Mouse (Mus musculus) layer of hippocampus, adult 9-10 months (tissue): Measurements from ENCODE around the gene Psmc4.

Source experiments
- DNase-seq: peaks from one replicate; pipeline ENCODE4 v3.0.0; 2022; ENCODE audit warnings: low spot score

Gene Psmc4

DNA sequence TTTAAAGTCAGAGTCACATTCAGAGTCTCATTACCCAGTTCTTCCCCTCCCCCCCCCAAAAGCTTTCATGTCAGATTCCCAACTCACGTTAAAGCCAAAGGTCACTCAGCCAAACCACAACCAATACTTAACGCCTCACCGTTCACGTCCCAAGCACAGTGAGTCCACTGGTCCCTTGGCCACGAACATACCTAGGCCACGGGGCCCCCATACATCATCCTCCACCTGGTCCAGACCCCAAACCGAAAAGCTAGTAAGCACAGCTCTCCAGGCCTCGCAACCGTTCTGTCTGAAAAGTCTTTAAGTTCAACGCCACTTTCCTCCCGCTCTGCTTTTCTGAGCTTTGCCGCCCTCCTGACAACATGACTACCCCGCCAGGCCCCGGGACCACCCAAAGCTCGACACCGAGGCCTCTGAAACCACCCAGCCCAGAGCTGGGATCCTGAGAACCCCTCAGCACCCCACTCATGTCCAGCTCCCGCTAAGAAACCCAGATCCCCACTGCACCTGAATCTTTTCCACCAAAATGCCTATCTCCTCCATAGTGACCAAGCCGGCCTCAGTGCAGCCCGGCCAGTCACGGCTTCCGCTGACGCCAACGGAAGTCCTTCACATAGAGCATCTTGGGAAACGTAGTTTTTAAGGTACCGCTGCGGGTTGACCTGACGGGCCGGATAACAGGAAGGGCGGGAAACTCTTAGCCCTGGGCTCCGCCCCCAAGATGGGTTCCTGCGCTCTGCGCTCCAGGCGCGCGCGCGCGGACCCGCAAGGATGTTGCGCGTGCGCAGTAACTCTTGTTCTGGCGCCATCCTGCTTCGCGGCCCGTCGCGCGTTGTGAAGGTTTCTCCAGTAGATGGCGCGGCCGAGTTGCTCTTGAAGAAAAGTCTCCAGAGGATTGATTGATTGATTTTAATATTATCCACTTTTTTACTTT is at the start of gene Psmc4:
Psmc4 (minus strand) TSS at position 626 of the 934 bp plus-strand sequence.
- peak; percentile 98 for DNase-seq

DNA sequence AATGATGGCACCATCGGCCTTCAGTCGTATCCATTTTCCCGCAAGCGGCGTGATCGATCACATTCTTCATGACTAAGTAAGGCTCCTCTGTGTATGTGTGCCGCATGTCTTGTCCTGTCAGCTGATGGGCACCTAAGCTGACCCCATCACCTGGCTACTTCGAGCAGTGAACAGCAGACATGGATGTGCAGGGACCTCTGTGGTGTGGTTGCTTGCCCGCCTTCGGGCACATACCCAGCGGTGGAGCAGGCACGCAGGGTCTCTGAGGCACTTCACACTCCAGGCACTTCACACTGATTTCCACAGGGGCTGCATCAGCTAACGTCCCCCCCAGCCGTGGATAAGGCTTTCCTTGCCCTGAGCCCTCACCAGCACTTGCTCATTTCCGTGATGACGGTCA is 49.2 kb upstream of the Psmc4 start:
- no peak for DNase-seq

DNA sequence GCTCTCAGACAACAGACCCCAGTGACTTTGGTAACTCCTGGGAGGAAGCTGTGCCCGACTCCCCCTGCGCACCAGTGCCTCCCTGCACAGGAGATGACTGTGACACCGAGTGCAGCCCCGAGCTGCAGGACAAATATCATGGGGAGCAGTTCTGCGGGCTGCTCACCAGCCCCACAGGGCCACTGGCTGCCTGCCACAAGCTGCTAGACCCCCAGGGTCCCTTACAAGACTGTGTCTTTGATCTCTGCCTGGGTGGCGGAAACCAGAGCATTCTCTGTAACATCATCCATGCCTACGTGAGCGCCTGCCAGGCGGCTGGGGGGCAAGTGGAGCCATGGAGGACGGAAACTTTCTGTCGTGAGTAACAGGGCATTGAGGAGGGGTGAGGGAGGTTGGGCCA is 43.6 kb upstream of the Psmc4 start:
- DNase-seq = no peak

DNA sequence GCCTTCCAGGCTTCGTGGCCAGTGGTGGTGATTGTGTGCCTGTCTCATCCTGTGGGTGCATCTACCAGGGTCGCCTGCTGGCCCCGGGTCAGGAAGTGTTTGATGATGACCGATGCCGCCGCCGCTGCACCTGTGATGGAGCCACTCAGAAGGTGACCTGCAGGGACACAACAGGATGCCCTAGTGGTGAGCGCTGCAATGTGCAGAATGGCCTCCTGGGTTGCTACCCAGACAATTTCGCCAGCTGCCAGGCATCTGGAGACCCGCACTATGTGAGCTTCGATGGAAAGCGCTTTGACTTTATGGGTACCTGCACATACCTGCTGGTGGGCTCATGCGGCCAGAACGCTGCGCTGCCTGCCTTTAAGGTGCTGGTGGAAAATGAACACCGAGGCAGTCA is 36.3 kb upstream of the Psmc4 start:
- DNase-seq = no peak

DNA sequence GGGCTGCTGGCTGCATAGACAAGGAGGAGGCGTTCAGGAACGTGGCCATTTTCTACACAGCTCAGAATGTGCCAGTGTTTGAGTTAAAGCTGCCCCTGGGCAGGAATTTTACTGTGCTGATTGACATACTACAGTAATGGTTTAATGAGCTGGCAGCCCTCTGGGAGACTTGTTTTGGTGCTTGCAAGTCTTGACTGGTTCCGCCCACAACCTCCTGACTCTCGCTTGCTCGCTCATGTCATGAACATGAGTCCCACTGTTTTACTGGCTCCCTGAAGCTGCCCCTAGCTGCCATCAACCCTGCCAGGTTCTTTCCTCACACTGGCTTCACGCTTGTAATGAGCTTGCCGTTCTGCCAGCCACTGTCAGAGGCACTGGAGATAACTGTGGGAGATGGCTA is 34.3 kb upstream of the Psmc4 start:
- DNase-seq = peak; percentile 1

DNA sequence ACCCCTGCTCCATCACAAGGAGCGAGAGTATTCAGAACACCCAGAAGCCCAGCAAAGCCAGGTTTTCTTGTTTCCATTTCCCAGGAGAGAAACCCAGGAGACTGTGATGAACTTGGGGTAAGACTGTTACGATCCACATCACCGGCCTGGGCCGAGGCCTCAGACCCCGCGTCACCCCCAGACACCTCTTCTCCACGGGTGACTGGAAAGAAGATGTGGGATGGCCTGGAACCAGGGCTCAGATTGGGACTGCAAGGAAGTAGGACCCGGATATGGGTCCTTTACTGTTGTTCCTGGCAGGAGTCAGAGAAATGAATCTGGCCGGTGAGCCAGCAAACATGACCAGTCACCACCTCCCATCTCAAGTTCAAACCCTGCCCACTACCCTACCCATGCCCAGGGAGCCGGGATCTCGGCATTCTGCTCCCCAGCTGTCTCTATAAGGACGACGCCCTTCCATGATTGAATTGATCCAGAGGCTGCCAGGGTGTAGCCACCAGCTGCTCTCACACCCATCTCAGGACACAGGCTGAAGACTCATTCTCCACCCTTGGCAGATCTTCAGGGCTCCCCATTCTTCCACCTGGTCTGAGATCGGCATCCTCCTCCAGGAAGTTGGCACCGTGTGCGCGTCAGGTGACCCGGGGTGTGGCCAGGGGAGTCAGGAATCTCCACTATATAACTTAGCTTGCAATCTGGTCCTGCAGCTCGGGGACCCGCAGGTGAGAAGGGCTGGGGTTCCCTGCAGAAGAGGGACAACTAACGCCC is 20.8 kb upstream of the Psmc4 start, which contains the start of gene Fcgbp:
Fcgbp (plus strand) TSS at position 706 of the 768 bp plus-strand sequence.
- no peak for DNase-seq

DNA sequence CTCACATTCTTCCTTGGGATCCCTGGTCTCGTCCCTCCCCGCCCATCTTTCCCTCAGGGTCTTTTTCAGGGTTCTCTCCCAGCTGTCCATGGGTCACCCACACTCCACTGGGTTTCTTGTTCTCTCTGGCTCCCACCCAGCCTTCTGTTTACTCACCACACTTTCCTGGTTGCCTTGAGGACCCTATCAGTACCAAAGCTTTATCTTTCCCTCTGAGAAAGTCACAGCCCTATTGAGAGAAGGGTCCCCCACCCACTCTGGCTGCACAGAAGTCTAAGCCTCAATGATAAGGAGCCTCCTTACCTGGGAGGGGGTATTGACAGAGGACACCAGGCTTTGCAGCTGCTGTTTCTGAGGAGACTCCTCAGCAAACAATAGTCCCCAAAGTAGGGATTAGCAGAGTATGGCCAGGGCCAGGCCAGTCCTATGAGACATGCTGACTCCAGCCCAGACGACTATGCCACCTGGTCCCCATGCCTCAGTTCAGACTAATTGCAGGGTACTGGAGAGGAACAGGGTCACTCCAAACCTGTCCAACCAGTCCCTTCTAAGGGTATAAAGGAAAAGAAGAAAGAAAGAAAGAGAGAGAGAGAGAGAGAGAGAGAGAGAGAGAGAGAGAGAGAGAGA is 19.8 kb upstream of the Psmc4 start:
- no peak for DNase-seq

DNA sequence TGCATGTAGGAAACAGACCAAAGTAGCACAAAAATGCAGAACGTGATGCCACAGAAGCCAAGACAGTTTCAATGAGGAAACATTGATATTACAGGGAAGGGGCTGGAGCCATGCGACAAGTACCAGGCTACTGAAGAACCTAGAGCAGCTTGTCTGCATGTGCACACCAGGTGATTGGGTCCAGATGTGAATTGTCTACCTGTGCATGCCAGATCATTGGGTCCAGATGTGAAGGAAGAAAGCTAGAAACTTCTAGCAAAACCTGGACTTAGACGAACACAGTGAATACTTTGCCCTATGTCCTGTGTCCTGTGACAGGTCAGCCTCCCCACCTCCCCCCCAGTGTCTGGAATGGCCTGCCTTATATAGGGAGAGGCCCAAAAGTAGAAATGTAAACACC is 18.8 kb upstream of the Psmc4 start:
- DNase-seq = no peak

DNA sequence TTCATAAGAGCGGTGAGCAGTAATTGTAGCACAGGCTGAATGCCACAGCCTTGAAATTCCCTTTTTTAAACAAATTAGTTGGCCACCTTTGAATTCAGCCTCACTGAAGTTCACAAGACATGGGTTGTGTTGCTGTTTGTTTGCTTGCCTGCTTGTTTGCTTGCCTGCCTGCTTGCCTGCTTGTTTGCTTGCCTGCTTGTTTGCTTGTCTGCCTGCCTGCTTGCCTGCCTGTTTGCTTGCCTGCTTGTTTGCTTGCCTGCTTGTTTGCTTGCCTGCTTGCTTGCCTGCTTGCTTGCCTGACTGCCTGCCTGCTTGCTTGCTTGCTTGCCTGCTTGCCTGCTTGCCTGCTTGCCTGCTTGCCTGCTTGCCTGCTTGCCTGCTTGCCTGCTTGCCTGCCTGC is 10.1 kb upstream of the Psmc4 start:
- DNase-seq = no peak

DNA sequence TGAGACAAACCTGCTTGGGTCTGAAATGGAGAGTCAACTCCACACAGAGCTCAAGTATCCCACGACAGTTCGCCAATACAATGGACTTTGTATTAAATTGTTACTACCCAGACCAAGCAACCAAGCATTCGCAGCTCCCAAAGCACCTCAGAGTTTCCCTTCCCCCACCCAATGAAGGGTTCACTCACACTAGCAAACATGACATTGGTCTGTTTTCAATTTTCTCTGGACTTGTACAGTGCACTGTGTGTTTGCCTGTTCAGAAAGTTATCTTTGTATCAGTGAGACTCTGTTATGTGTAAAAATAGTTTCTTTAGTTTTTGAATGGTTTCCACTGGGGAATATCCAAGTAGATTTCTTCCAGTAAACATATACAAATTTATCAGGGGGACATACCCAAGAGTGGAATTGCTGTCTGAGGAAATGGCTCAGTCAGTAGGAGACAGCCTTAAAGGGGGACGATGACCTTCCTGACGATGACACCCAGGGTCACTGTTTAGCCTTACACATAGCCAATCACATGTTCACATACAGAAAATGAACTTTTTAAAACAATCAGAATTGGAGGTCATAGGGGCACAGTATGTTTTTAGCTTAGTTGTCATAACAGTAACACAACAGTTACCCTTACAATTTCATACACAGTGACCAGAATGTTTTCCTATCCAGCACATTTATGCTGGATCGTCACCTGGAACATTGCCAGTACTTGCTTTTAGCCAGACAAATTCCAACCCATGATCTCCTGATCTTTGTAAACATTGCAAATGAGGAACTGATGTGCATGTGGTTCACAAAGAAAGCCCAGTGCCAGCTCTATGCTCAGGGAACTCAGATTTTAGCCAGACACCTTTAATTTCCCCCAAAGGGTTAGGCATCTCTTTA is 3.4 kb upstream of the Psmc4 start:
- no peak for DNase-seq

DNA sequence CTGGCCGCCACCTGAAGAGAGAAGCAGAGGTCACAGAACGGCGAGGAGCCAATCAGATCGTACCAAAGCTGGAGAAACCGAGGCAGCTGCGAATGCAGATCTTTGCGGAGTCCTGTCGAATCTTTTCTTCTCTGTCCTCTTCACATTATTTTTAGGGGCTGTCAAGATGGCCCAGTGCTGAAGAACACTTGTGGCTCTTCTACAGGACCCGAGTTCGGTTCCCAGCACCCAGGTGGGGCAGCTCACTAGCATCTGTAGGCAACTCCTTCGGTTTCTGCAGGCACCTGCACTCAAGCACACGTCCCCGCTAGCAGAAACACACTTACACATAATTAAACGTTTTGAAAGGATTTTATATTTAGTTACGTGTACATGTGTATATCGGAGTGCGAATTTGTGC is 683 bp upstream of the Psmc4 start:
- DNase-seq = no peak

DNA sequence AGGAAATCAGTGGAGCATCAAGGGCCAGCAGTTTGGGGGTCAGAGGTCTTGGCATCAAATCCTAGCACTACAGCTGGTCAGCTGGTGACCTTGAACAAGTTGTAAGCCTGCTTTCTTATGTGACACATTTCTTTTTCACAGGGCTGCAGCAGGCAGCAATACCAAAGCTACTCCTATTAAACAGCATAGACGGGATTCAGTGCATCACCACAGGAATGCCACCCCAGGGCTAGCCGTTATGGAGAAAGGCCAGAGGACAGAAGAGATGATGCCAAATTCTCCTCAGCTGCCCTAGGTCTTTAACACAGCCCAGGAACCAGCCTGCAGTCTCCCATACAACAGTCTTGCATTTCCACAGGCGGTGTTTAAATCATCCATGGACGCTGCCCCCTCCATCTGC is 5.4 kb downstream of the Psmc4 start:
- DNase-seq = no peak

DNA sequence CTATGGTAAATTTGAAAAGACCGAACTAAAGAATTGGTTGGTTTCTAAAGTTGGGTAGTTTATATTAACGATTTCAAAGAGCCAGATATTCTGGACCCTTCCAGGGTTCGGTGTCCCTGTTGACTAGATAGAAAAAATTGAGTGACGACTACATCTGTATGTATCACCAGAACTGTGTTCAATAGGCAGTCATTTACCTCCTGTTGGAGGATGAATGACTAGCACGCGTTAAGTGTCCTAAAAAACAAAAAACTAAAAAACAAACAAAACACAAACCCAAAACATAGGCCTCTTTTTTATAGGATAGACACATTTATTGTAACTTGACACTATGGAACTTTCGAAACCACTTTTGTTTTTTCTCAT is 35.5 kb downstream of the Psmc4 start:
- DNase-seq = no peak

DNA sequence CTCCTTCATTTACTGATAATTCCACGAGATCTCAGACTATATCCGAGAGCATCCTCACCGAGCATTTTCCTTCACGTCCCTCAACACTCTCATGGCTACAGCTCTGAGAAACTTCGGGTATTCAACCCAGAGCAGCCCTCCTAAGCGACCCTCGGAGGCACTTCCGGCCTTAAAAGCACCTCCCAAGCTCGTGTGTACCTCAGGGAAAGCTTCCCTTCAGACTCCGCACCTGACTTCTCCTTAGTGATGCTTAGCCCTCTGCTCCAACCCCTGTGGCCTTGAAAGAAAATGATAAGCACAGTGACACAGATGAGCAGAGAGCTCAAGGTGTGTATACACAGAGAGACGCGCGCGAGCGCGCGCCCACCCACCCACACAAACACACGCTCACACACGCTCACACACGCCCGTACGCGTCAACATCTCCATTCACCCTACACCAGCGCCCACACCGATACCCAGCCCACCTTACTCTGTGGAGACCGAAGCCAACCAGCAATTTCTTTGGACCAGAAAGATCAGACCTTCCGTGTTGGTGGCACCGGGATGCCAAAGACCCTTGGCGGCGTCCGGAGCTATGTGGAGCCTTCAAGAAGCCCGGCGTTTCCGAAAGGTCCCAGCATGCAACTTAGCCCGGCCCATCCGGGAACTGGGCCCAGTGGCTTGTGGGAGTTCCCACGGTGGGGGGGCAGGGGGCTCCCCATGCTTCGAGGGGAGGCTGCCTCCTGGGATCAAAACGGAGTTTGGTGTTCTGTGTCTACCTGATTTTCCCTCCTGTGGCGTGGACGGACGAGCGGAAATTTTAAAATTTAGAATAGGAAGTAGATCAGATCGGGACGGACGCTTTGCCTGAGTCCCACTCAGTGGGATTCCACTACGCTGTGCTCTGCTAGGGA is 36.1 kb downstream of the Psmc4 start, which contains the start of gene Zfp850:
Zfp850 (minus strand) TSS at position 567 of the 896 bp plus-strand sequence.
- peak; percentile 43 for DNase-seq

DNA sequence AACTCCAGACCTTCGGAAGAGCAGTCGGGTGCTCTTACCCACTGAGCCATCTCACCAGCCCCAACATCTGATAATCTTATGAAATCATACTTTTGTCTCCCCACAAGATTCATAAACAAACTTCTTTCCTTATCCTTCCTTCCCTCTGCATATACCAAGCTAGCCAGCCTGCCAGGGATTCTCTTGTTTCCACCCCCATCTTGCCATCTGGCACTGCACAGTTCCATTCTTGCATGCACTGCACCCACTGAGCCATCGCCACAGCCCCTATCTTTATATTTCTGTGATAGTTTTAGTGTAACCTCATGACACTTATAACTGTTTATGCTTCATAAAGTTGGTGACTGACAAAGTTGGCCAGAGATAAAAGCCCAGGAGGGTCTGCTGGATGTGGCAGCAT is 39.6 kb downstream of the Psmc4 start:
- DNase-seq = peak; percentile 16
